Mouse (Mus musculus): ENCODE results near the gene Efl1. TPM values are rescaled to one million over a fixed set of nuclear protein-coding genes. Genes with fewer than 3 reads are reported as not detected.
"Not testable (repeated sequence)": the region's sequence is repeated elsewhere in the genome, so short reads cannot be mapped to it uniquely, and the experiment has no call there.

The Efl1 gene
- total RNA-seq, 2 experiments from 2014 or later = 27.4 to 31.1 TPM

- no peak for ATAC-seq (replicated peaks; ENCODE audit: poor library complexity, severe bottlenecking)
Measured at GRCm38 (mm10) chr7:82752171-82753085, 104.0 kb downstream of the Efl1 start.

GRCm38 (mm10) chr7:82755602-82756155 lies 107.3 kb downstream of the Efl1 start:
- ATAC-seq (replicated peaks; ENCODE audit: poor library complexity, severe bottlenecking) = peak; percentile 74

GRCm38 (mm10) chr7:82758521-82758920 lies 110.1 kb downstream of the Efl1 start:
- ATAC-seq (replicated peaks; ENCODE audit: poor library complexity, severe bottlenecking) = no peak

GRCm38 (mm10) chr7:82759091-82759490 lies 110.7 kb downstream of the Efl1 start:
- ATAC-seq (replicated peaks; ENCODE audit: poor library complexity, severe bottlenecking) = no peak

GRCm38 (mm10) chr7:82764951-82765350 lies 116.5 kb downstream of the Efl1 start:
- peak; percentile 63 for ATAC-seq (replicated peaks; ENCODE audit: poor library complexity, severe bottlenecking)

- no peak for ATAC-seq (replicated peaks; ENCODE audit: poor library complexity, severe bottlenecking)
Measured at GRCm38 (mm10) chr7:82766623-82767022, 118.2 kb downstream of the Efl1 start.

GRCm38 (mm10) chr7:82770207-82770606 lies 121.8 kb downstream of the Efl1 start:
- no peak for ATAC-seq (replicated peaks; ENCODE audit: poor library complexity, severe bottlenecking)

- peak; percentile 67 for ATAC-seq (replicated peaks; ENCODE audit: poor library complexity, severe bottlenecking)
Measured at GRCm38 (mm10) chr7:82770957-82771660, 122.7 kb downstream of the Efl1 start.

GRCm38 (mm10) chr7:82771661-82772021 lies 123.2 kb downstream of the Efl1 start:
- not testable (repeated sequence) for ATAC-seq (replicated peaks; ENCODE audit: poor library complexity, severe bottlenecking)

GRCm38 (mm10) chr7:82772481-82772880 lies 124.1 kb downstream of the Efl1 start:
- ATAC-seq (replicated peaks; ENCODE audit: poor library complexity, severe bottlenecking) = no peak

- ATAC-seq (replicated peaks; ENCODE audit: poor library complexity, severe bottlenecking) = no peak
Measured at GRCm38 (mm10) chr7:82773150-82773549, 124.7 kb downstream of the Efl1 start.

GRCm38 (mm10) chr7:82773884-82774283 lies 125.5 kb downstream of the Efl1 start:
- no peak for ATAC-seq (replicated peaks; ENCODE audit: poor library complexity, severe bottlenecking)

GRCm38 (mm10) chr7:82775090-82775489 lies 126.7 kb downstream of the Efl1 start:
- ATAC-seq (replicated peaks; ENCODE audit: poor library complexity, severe bottlenecking) = no peak

- ATAC-seq (replicated peaks; ENCODE audit: poor library complexity, severe bottlenecking) = no peak
Measured at GRCm38 (mm10) chr7:82783071-82783470, 134.7 kb downstream of the Efl1 start.

- ATAC-seq (replicated peaks; ENCODE audit: poor library complexity, severe bottlenecking) = no peak
Measured at GRCm38 (mm10) chr7:82783693-82784092, 135.3 kb downstream of the Efl1 start.

GRCm38 (mm10) chr7:82785335-82785934 lies 137.0 kb downstream of the Efl1 start:
- ATAC-seq (replicated peaks; ENCODE audit: poor library complexity, severe bottlenecking) = peak; percentile 58

GRCm38 (mm10) chr7:82785970-82786647 lies 137.7 kb downstream of the Efl1 start:
- ATAC-seq (replicated peaks; ENCODE audit: poor library complexity, severe bottlenecking) = peak; percentile 20; the same call in 1 of the 2 replicates

- no peak for ATAC-seq (replicated peaks; ENCODE audit: poor library complexity, severe bottlenecking)
Measured at GRCm38 (mm10) chr7:82792644-82793043, 144.2 kb downstream of the Efl1 start.

GRCm38 (mm10) chr7:82793111-82793510 lies 144.7 kb downstream of the Efl1 start:
- no peak for ATAC-seq (replicated peaks; ENCODE audit: poor library complexity, severe bottlenecking)

- no peak for ATAC-seq (replicated peaks; ENCODE audit: poor library complexity, severe bottlenecking)
Measured at GRCm38 (mm10) chr7:82794542-82794941, 146.1 kb downstream of the Efl1 start.

Data from granulocyte monocyte progenitor cell, adult 5-6 weeks (primary cell).